Mouse (Mus musculus) layer of hippocampus, adult 9-10 months (tissue): Measurements from ENCODE around the gene Btd.

Source experiments
- DNase-seq: peaks from one replicate; pipeline ENCODE4 v3.0.0; 2022; ENCODE audit warnings: low spot score

The Btd gene

DNA sequence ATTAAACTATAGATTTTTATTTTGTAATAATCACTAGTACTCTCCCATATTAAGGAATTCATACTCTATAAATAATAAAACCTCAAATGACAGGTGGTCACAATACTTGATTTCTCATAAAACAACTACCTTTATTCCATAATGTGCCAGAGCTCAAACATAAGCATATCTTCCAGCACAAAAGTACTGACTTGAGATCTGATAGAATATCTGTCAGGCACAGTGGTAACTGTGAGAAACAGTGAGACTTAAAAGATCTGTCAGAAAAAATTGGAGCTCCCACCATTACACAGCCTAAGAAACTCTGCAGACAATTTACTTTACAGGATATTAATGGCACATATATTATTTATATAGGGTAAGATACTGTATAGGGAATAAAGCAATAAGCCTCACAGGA lies 74.8 kb downstream of the Btd start:
- DNase-seq = no peak

DNA sequence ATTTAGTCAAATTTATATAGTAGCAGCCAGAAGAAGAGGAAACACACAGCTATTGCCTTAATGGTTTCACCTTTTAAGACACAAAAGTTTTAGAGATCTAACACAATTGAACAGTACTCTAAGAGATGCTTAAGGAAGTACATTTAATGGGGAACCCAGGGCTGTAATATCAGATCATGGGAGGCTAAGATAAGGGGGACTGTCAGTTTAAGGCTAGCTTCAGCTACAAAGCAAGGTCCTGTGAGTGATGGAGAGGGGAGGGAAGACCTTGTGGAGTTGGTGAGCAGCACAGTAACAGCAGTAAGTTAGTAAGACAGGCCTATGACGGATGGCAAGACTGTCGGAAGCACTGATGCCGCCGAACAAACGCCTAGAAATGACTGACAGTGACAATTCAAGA lies 76.5 kb downstream of the Btd start:
- DNase-seq = no peak
